Mouse (Mus musculus) ES-Bruce4 (cell line): Measurements from ENCODE around the gene Amer3.

Experiments
- CTCF ChIP-seq: IDR thresholded peaks from one replicate; pipeline ENCODE4 v1.8.1; 2011; ENCODE audit warnings: low read depth, low read length
- POLR2A ChIP-seq: IDR thresholded peaks from one replicate; pipeline ENCODE4 v1.8.1; 2011; ENCODE audit warnings: low read length; ENCODE audit not compliant: insufficient read depth

GRCm38 (mm10) chr1:34573221-34573620 is 6.2 kb upstream of the Amer3 start:
- TF ChIP-seq POLR2A = no peak
- no peak for TF ChIP-seq CTCF
